Mouse (Mus musculus) myocyte (in vitro differentiated cells): Measurements from ENCODE around the gene Tfg.

Source experiments
- MYOD1 ChIP-seq, 3 experiments: IDR thresholded peaks; one replicate each; pipeline ENCODE4 v1.6.1; 2011; ENCODE audit warnings: control low read depth in 2 of 3, low read depth in 2 of 3, mild to moderate bottlenecking in 2 of 3, moderate library complexity in 1 of 3; ENCODE audit not compliant: insufficient read length in 2 of 3, control insufficient read depth in 1 of 3
- POLR2A ChIP-seq: IDR thresholded peaks from one replicate; pipeline ENCODE4 v1.6.1; 2011; ENCODE audit warnings: low read depth, mild to moderate bottlenecking, control low read depth, moderate library complexity; ENCODE audit not compliant: insufficient read length

GRCm38 (mm10) chr16:56681010-56681645, 36.1 kb downstream of the Tfg start:
- TF ChIP-seq POLR2A (no peak), MYOD1 (IDR thresholded peaks at IDR 0.05; ENCODE audit: control insufficient read depth in 1 of 3, insufficient read length in 2 of 3, low read depth in 2 of 3) (no peak)
